9 mouse cellular contexts compared by ENCODE assay signal in the genomic region with DNA sequence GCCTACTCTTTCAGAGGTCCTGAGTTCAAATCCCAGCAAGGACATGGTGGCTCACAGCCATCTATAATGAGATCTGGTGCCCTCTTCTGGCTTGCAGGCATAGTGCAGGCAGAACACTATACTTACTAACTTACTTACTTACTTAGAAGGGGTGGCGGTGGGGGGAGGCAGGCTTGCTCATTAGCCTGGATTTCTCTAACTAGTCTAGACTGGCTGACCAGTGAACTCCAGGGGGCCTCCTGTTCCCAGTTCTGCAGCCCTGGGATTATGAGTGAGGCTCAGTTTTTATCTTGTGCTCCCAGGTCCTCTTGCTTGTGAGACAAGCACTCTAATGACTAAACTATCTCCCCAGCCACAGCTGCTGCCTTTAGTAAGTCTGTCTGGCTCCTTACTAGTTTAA. TPM values are rescaled to one million over a fixed set of nuclear protein-coding genes. Genes with fewer than 3 reads are reported as not detected.
DNase-seq lines count a peak whose midpoint lies in the region; ATAC-seq and TF ChIP-seq lines count a peak whose summit lies in the region.
"Had no signal": no experiment of that assay in that cellular context is flagged by ENCODE, and none has a peak within 500 bp of the region (broad histone marks: within the 10 kb centered on the region; RNA-seq: fewer than 3 reads in every experiment).

No protein-coding gene starts in this region.

- H3K4me3 ChIP-seq in hindbrain, embryonic 11.5 days (ENCODE audit: low read depth, low read length), result no peak overlapping the region
- no peak overlapping the region for H3K4me3 ChIP-seq in hindbrain, embryonic 16.5 days (ENCODE audit: low read length)
- H3K4me3 ChIP-seq in E14TG2a.4 (replicated peaks; ENCODE audit: low read length), result no peak overlapping the region
- no peak overlapping the region for H3K4me3 ChIP-seq in embryonic fibroblast, embryonic 13.5 days (ENCODE audit: insufficient read depth, low read length)
- H3K4me3 ChIP-seq: erythroblast, embryonic 14.5 days had no signal

- no peak for ATAC-seq in hindbrain, embryonic 11.5 days (ENCODE audit: low FRiP score)
- ATAC-seq in hindbrain, embryonic 16.5 days, result no peak
- ATAC-seq in megakaryocyte, adult 5-6 weeks (ENCODE audit: poor library complexity, severe bottlenecking), result 0 out of 2 replicates have a peak, but pooled peaks have one; percentile 38

- no peak overlapping the region for H3K4me2 ChIP-seq in hindbrain, embryonic 11.5 days (replicated peaks; ENCODE audit: low read depth, low read length)
- no peak overlapping the region for H3K4me2 ChIP-seq in hindbrain, embryonic 16.5 days (ENCODE audit: low read length)

- H3K9ac ChIP-seq in hindbrain, embryonic 11.5 days (ENCODE audit: low read depth, low read length), result no peak overlapping the region
- no peak overlapping the region for H3K9ac ChIP-seq in hindbrain, embryonic 16.5 days (ENCODE audit: low read depth, low read length)

- H3K36me3 ChIP-seq in hindbrain, embryonic 11.5 days (ENCODE audit: control insufficient read depth, insufficient read depth, low read length), result peaks cover 5% of the 10 kb centered on the region; the same call in 1 of the 2 replicates
- H3K36me3 ChIP-seq in hindbrain, embryonic 16.5 days (ENCODE audit: control insufficient read depth, insufficient read depth, low read length), result peaks cover 49% of the 10 kb centered on the region
- H3K36me3 ChIP-seq in E14TG2a.4 (ENCODE audit: insufficient read depth, low read length), result peaks cover 94% of the 10 kb centered on the region

- peak; percentile 25 for DNase-seq in hindbrain, embryonic 11.5 days (ENCODE audit: low spot score)
- DNase-seq in right cerebral cortex, postnatal 36 days (ENCODE audit: low spot score in 2 of 2), result no peak
- no peak for DNase-seq in gastrocnemius, adult 18-20 months (ENCODE audit: low spot score)
- no peak for DNase-seq in adrenal gland, postnatal 25 days

- TF ChIP-seq CTCF in E14TG2a.4 (conservative IDR thresholded peaks at IDR 0.05; ENCODE audit: low read length), result peak; percentile 49
- TF ChIP-seq CTCF in embryonic fibroblast, embryonic 13.5 days (IDR thresholded peaks at IDR 0.05; ENCODE audit: borderline replicate concordance, insufficient read depth, low read length), result 0 out of 2 replicates have a peak, but pooled peaks have one; percentile 19

- WGBS in hindbrain, embryonic 11.5 days, result 100% methylated on average over 1 of the region's 1 CpGs
- 86% methylated on average over 1 of the region's 1 CpGs for WGBS in hindbrain, embryonic 16.5 days

- no peaks in the 10 kb centered on the region for H3K27me3 ChIP-seq in hindbrain, embryonic 11.5 days (ENCODE audit: control insufficient read depth, insufficient read depth, low read length)
- no peaks in the 10 kb centered on the region for H3K27me3 ChIP-seq in hindbrain, embryonic 16.5 days (replicated peaks; ENCODE audit: control insufficient read depth, insufficient read depth, low read length)
- no peaks in the 10 kb centered on the region for H3K27me3 ChIP-seq in E14TG2a.4 (ENCODE audit: insufficient read depth, low read length)

- H3K4me1 ChIP-seq in hindbrain, embryonic 11.5 days (replicated peaks; ENCODE audit: control insufficient read depth, insufficient read depth, low read length), result no peaks in the 10 kb centered on the region
- no peaks in the 10 kb centered on the region for H3K4me1 ChIP-seq in hindbrain, embryonic 16.5 days (ENCODE audit: control insufficient read depth, insufficient read depth, low read depth, low read length)
- peaks cover 7% of the 10 kb centered on the region for H3K4me1 ChIP-seq in E14TG2a.4 (replicated peaks; ENCODE audit: low read depth, low read length)
- H3K4me1 ChIP-seq in embryonic fibroblast, embryonic 13.5 days (ENCODE audit: control insufficient read depth, insufficient read depth, low read length), result 0 out of 2 replicates have a peak, but pooled peaks cover 4% of the 10 kb centered on the region

- no peak for TF ChIP-seq POLR2A in embryonic fibroblast, embryonic 13.5 days (IDR thresholded peaks at IDR 0.05; ENCODE audit: low read depth, low read length)

- no peak overlapping the region for H3K27ac ChIP-seq in hindbrain, embryonic 11.5 days (ENCODE audit: low read depth, low read length)
- H3K27ac ChIP-seq in hindbrain, embryonic 16.5 days (ENCODE audit: low read depth, low read length), result no peak overlapping the region
- H3K27ac ChIP-seq in embryonic fibroblast, embryonic 13.5 days (ENCODE audit: insufficient read depth, low read length), result no peak overlapping the region

- no peaks in the 10 kb centered on the region for H3K9me3 ChIP-seq in hindbrain, embryonic 11.5 days (ENCODE audit: control insufficient read depth, low read length)
- no peaks in the 10 kb centered on the region for H3K9me3 ChIP-seq in hindbrain, embryonic 16.5 days (ENCODE audit: control insufficient read depth, low read length)
- no peaks in the 10 kb centered on the region for H3K9me3 ChIP-seq in E14TG2a.4 (ENCODE audit: low read length)

RNA-seq across cellular contexts. Expression of a gene that starts 58.0 kb away (rescaled TPM):
- polyA plus RNA-seq in hindbrain, embryonic 11.5 days (2014; fragmentation: Nextera tagmentation; extraction: Ambion mirVana), result 0.15 and 0.17 TPM in 2 replicates
- polyA plus RNA-seq in hindbrain, embryonic 16.5 days (2015; fragmentation: Nextera tagmentation; extraction: Ambion mirVana), result 0.07 and 0.10 TPM in 2 replicates
- not detected in 2 replicates for polyA plus RNA-seq in embryonic fibroblast, embryonic 13.5 days (2011; ENCODE audit: insufficient read length, low read depth, missing spikeins)
- total RNA-seq in megakaryocyte, adult 5-6 weeks (2015), result 0.22 and 0.50 TPM in 2 replicates
- total RNA-seq in megakaryocyte, adult 5-6 weeks (2017), result 0.49 and 1.4 TPM in 2 replicates
- total RNA-seq in gastrocnemius, adult 18-20 months (2021), result not detected
- total RNA-seq in adrenal gland, postnatal 25 days (2021), result 0.24 TPM in 1 of 2 replicates, not detected in the other
- polyA plus RNA-seq: erythroblast, embryonic 14.5 days had no signal
